Mouse (Mus musculus) limb, embryonic 13.5 days (tissue): ENCODE results near the gene Add2. TPM values are rescaled to one million over a fixed set of nuclear protein-coding genes. Genes with fewer than 3 reads are reported as not detected.
"Not testable (repeated sequence)": the region's sequence is repeated elsewhere in the genome, so short reads cannot be mapped to it uniquely, and the experiment has no call there.

Experiments
- ATAC-seq: fragments of 200-750 bp; cut with Nextera tagmentation; 2 replicates; pipeline ENCODE4 v1.8.0; 2017; ENCODE audit warnings: low read depth, moderate number of reproducible peaks, moderate TSS enrichment; ENCODE audit not compliant: low FRiP score
- H3K27ac ChIP-seq: fragments of 300-500 bp; sonication (generic); 2 replicates; pipeline ENCODE4 v1.5.1; 2015; ENCODE audit warnings: inconsistent platforms, mild to moderate bottlenecking, moderate library complexity
- H3K27me3 ChIP-seq: fragments of 300-500 bp; sonication (generic); 2 replicates; pipeline ENCODE4 v1.6.1; 2015; ENCODE audit warnings: mild to moderate bottlenecking, inconsistent platforms
- H3K36me3 ChIP-seq: fragments of 300-500 bp; sonication (generic); 2 replicates; pipeline ENCODE4 v1.6.1; 2015; ENCODE audit warnings: inconsistent platforms, mild to moderate bottlenecking, moderate library complexity
- H3K4me1 ChIP-seq: fragments of 300-500 bp; sonication (generic); 2 replicates; pipeline ENCODE4 v1.6.1; 2015; ENCODE audit warnings: inconsistent platforms
- H3K4me2 ChIP-seq: fragments of 300-500 bp; sonication (generic); replicated peaks from 2 replicates; pipeline ENCODE4 v1.6.1; 2015; ENCODE audit warnings: inconsistent platforms, mild to moderate bottlenecking, moderate library complexity
- H3K4me3 ChIP-seq: fragments of 300-500 bp; sonication (generic); 2 replicates; pipeline ENCODE4 v1.5.1; 2015; ENCODE audit warnings: moderate library complexity, mild to moderate bottlenecking, inconsistent platforms
- H3K9ac ChIP-seq: fragments of 300-500 bp; sonication (generic); 2 replicates; pipeline ENCODE4 v1.6.1; 2015; ENCODE audit warnings: mild to moderate bottlenecking, inconsistent platforms
- H3K9me3 ChIP-seq: fragments of 300-500 bp; sonication (generic); 2 replicates; pipeline ENCODE4 v1.6.1; 2016; ENCODE audit warnings: inconsistent platforms
- WGBS: fragments of 180-500 bp; shearing (Covaris S2); methylation state at CpG from one replicate; pipeline ENCODE4 v1.1.7; 2015; 5-methylcytosine and 5-hydroxymethylcytosine counted together
- polyA plus RNA-seq: library from polyadenylated mRNA; unstranded; fragments of >200 nt; fragmentation: Nextera tagmentation; extraction: Ambion mirVana; gene quantifications from 2 replicates; pipeline ENCODE4 v1.2.1, GENCODE M21; 2015

Gene Add2
- polyA plus RNA-seq, result 4.1 and 5.4 TPM in 2 replicates

- peak within 1 kb of the TSS; percentile 95 for H3K4me2 ChIP-seq
- WGBS, result under 1% methylated on average over 56 of the region's 56 CpGs
- H3K9me3 ChIP-seq, result no peaks in the 10 kb centered on the region
- H3K9ac ChIP-seq, result peak within 1 kb of the TSS; percentile 70
- H3K4me3 ChIP-seq, result peak within 1 kb of the TSS; percentile 55
- no peaks in the 10 kb centered on the region for H3K36me3 ChIP-seq
- H3K27ac ChIP-seq, result no peak within 1 kb of the TSS
- peak; percentile 40; the same call in 1 of the 2 replicates for ATAC-seq
- H3K4me1 ChIP-seq, result peaks cover 8% of the 10 kb centered on the region
- H3K27me3 ChIP-seq, result peaks cover 53% of the 10 kb centered on the region
These were observed at the start of gene Add2 for GRCm38 (mm10) chr6:86028601-86029322. Gene Add2, plus strand, starts transcription at chr6:86028681.

- not testable (repeated sequence) for H3K9ac ChIP-seq, H3K27ac ChIP-seq, H3K4me1 ChIP-seq, H3K36me3 ChIP-seq, ATAC-seq, H3K9me3 ChIP-seq, H3K4me3 ChIP-seq, H3K27me3 ChIP-seq, H3K4me2 ChIP-seq
- 76% methylated on average over 4 of the region's 4 CpGs for WGBS
These were observed 49.7 kb upstream of the Add2 start for GRCm38 (mm10) chr6:85978736-85979135.

- Histone ChIP-seq H3K4me3 (no peak overlapping the region), H3K36me3 (no peaks in the 10 kb centered on the region), H3K27me3 (no peaks in the 10 kb centered on the region), H3K27ac (no peak overlapping the region), H3K9ac (no peak overlapping the region), H3K9me3 (no peaks in the 10 kb centered on the region), H3K4me2 (no peak overlapping the region), H3K4me1 (no peaks in the 10 kb centered on the region)
- WGBS, result 76% methylated on average over 8 of the region's 8 CpGs
- no peak for ATAC-seq
These were observed 44.1 kb upstream of the Add2 start for GRCm38 (mm10) chr6:85984351-85984750.

- WGBS, result 82% methylated on average over 5 of the region's 5 CpGs
- H3K4me2 ChIP-seq, H3K27ac ChIP-seq, H3K27me3 ChIP-seq, H3K9ac ChIP-seq, ATAC-seq, H3K9me3 ChIP-seq, H3K4me3 ChIP-seq, H3K36me3 ChIP-seq, H3K4me1 ChIP-seq: not testable (repeated sequence)
These were observed 38.9 kb upstream of the Add2 start for GRCm38 (mm10) chr6:85989570-85989969.

- H3K4me3 ChIP-seq, H3K36me3 ChIP-seq, H3K9me3 ChIP-seq, H3K4me2 ChIP-seq, H3K4me1 ChIP-seq, ATAC-seq, H3K27ac ChIP-seq, H3K27me3 ChIP-seq, H3K9ac ChIP-seq: not testable (repeated sequence)
- WGBS, result 93% methylated on average over 5 of the region's 5 CpGs
These were observed 37.7 kb upstream of the Add2 start for GRCm38 (mm10) chr6:85990774-85991173.

GRCm38 (mm10) chr6:86003405-86003925 is 25.0 kb upstream of the Add2 start:
- Histone ChIP-seq H3K4me1 (no peaks in the 10 kb centered on the region), H3K9me3 (no peaks in the 10 kb centered on the region), H3K4me3 (no peak overlapping the region), H3K36me3 (no peaks in the 10 kb centered on the region), H3K4me2 (no peak overlapping the region), H3K9ac (no peak overlapping the region), H3K27me3 (no peaks in the 10 kb centered on the region), H3K27ac (no peak overlapping the region)
- no peak for ATAC-seq
- 76% methylated on average over 18 of the region's 18 CpGs for WGBS

- peak overlapping the region; percentile 13; the same call in 1 of the 2 replicates for H3K4me3 ChIP-seq
- peak overlapping the region; percentile 56 for H3K4me2 ChIP-seq
- no peaks in the 10 kb centered on the region for H3K27me3 ChIP-seq
- H3K4me1 ChIP-seq, result no peaks in the 10 kb centered on the region
- H3K36me3 ChIP-seq, result no peaks in the 10 kb centered on the region
- no peak overlapping the region for H3K9ac ChIP-seq
- H3K27ac ChIP-seq, result no peak overlapping the region
- 12% methylated on average over 18 of the region's 18 CpGs for WGBS
- no peaks in the 10 kb centered on the region for H3K9me3 ChIP-seq
- peak; percentile 81 for ATAC-seq
These were observed 24.0 kb upstream of the Add2 start for GRCm38 (mm10) chr6:86004271-86005148.

GRCm38 (mm10) chr6:86009980-86010379 is 18.5 kb upstream of the Add2 start:
- Histone ChIP-seq H3K4me3 (no peak overlapping the region), H3K4me2 (no peak overlapping the region), H3K27ac (no peak overlapping the region), H3K9me3 (no peaks in the 10 kb centered on the region), H3K36me3 (no peaks in the 10 kb centered on the region), H3K27me3 (no peaks in the 10 kb centered on the region), H3K4me1 (no peaks in the 10 kb centered on the region), H3K9ac (no peak overlapping the region)
- WGBS, result 41% methylated on average over 4 of the region's 4 CpGs
- ATAC-seq, result no peak

- H3K27ac ChIP-seq, H3K4me2 ChIP-seq, H3K4me3 ChIP-seq, H3K9ac ChIP-seq, H3K36me3 ChIP-seq, H3K9me3 ChIP-seq, H3K27me3 ChIP-seq, ATAC-seq, H3K4me1 ChIP-seq: not testable (repeated sequence)
- WGBS, result 70% methylated on average over 5 of the region's 5 CpGs
These were observed 13.7 kb upstream of the Add2 start for GRCm38 (mm10) chr6:86014812-86015211.

GRCm38 (mm10) chr6:86015871-86016270 is 12.6 kb upstream of the Add2 start, which contains the start of gene Figla:
Gene Figla, plus strand, starts transcription at chr6:86016171.
- H3K27me3 ChIP-seq, result no peaks in the 10 kb centered on the region
- WGBS, result 82% methylated on average over 9 of the region's 9 CpGs
- no peaks in the 10 kb centered on the region for H3K9me3 ChIP-seq
- H3K4me3 ChIP-seq, result no peak within 1 kb of the TSS
- H3K4me1 ChIP-seq, result no peaks in the 10 kb centered on the region
- H3K4me2 ChIP-seq, result no peak within 1 kb of the TSS
- ATAC-seq, result no peak
- H3K9ac ChIP-seq, result no peak within 1 kb of the TSS
- H3K27ac ChIP-seq, result no peak within 1 kb of the TSS
- no peaks in the 10 kb centered on the region for H3K36me3 ChIP-seq

GRCm38 (mm10) chr6:86016793-86017350 is 11.6 kb upstream of the Add2 start:
- no peak overlapping the region for H3K4me2 ChIP-seq
- no peaks in the 10 kb centered on the region for H3K9me3 ChIP-seq
- ATAC-seq, result no peak; the same call in 1 of the 2 replicates
- H3K27ac ChIP-seq, result no peak overlapping the region
- no peak overlapping the region for H3K4me3 ChIP-seq
- no peaks in the 10 kb centered on the region for H3K4me1 ChIP-seq
- no peaks in the 10 kb centered on the region for H3K27me3 ChIP-seq
- H3K9ac ChIP-seq, result no peak overlapping the region
- WGBS, result 79% methylated on average over 23 of the region's 23 CpGs
- no peaks in the 10 kb centered on the region for H3K36me3 ChIP-seq
